Mouse (Mus musculus) forebrain, embryonic 13.5 days (tissue): ENCODE results near the gene Trp53tg5. TPM values are rescaled to one million over a fixed set of nuclear protein-coding genes. Genes with fewer than 3 reads are reported as not detected.

ENCODE experiments used
- ATAC-seq: fragments of 200-750 bp; cut with Nextera tagmentation; 2 replicates; pipeline ENCODE4 v1.8.0; 2017
- H3K27ac ChIP-seq: fragments of 300-500 bp; sonication (generic); 2 replicates; pipeline ENCODE4 v1.5.1; 2015; ENCODE audit warnings: inconsistent platforms, mild to moderate bottlenecking, moderate library complexity
- H3K27me3 ChIP-seq: fragments of 300-500 bp; sonication (generic); 2 replicates; pipeline ENCODE4 v1.6.1; 2015; ENCODE audit warnings: mild to moderate bottlenecking, inconsistent platforms
- H3K36me3 ChIP-seq: fragments of 300-500 bp; sonication (generic); 2 replicates; pipeline ENCODE4 v1.6.1; 2015; ENCODE audit warnings: mild to moderate bottlenecking, inconsistent platforms; ENCODE audit not compliant: poor library complexity, severe bottlenecking
- H3K4me1 ChIP-seq: fragments of 300-500 bp; sonication (generic); 2 replicates; pipeline ENCODE4 v1.6.1; 2015; ENCODE audit warnings: inconsistent platforms
- H3K4me2 ChIP-seq: fragments of 300-500 bp; sonication (generic); 2 replicates; pipeline ENCODE4 v1.6.1; 2015; ENCODE audit warnings: inconsistent platforms, mild to moderate bottlenecking, moderate library complexity
- H3K4me3 ChIP-seq: fragments of 300-500 bp; sonication (generic); 2 replicates; pipeline ENCODE4 v1.5.1; 2015; ENCODE audit warnings: mild to moderate bottlenecking, inconsistent platforms
- H3K9ac ChIP-seq: fragments of 300-500 bp; sonication (generic); 2 replicates; pipeline ENCODE4 v1.6.1; 2015; ENCODE audit warnings: mild to moderate bottlenecking, inconsistent platforms
- H3K9me3 ChIP-seq: fragments of 300-500 bp; sonication (generic); replicated peaks from 2 replicates; pipeline ENCODE4 v1.6.1; 2016; ENCODE audit warnings: inconsistent platforms
- WGBS: fragments of 180-500 bp; shearing (Covaris S2); methylation state at CpG from one replicate; pipeline ENCODE4 v1.1.7; 2015; 5-methylcytosine and 5-hydroxymethylcytosine counted together
- polyA plus RNA-seq: library from polyadenylated mRNA; unstranded; fragments of >200 nt; fragmentation: Nextera tagmentation; extraction: Ambion mirVana; gene quantifications from 2 replicates; pipeline ENCODE4 v1.2.1, GENCODE M21; 2015

Gene Trp53tg5
- polyA plus RNA-seq, 1 experiment from 2014 or later: not detected

- Histone ChIP-seq H3K9ac (no peak overlapping the region), H3K4me1 (peaks cover 7% of the 10 kb centered on the region), H3K9me3 (no peaks in the 10 kb centered on the region), H3K4me2 (peak overlapping the region; percentile 37; the same call in 1 of the 2 replicates), H3K4me3 (no peak overlapping the region), H3K27ac (no peak overlapping the region), H3K36me3 (no peaks in the 10 kb centered on the region), H3K27me3 (0 out of 2 replicates have a peak, but pooled peaks cover 2% of the 10 kb centered on the region)
- WGBS: 69% methylated on average over 1 of the region's 1 CpGs
- no peak for ATAC-seq
These were observed 17.1 kb downstream of the Trp53tg5 start for GRCm38 (mm10) chr2:164456413-164456812.

- ATAC-seq: no peak
- Histone ChIP-seq H3K4me1 (peaks cover 7% of the 10 kb centered on the region), H3K9ac (no peak overlapping the region), H3K36me3 (no peaks in the 10 kb centered on the region), H3K9me3 (no peaks in the 10 kb centered on the region), H3K27ac (no peak overlapping the region), H3K27me3 (0 out of 2 replicates have a peak, but pooled peaks cover 2% of the 10 kb centered on the region), H3K4me2 (no peak overlapping the region), H3K4me3 (no peak overlapping the region)
- 81% methylated on average over 6 of the region's 6 CpGs for WGBS
These were observed 17.9 kb downstream of the Trp53tg5 start for GRCm38 (mm10) chr2:164455421-164456190.

GRCm38 (mm10) chr2:164454846-164455245, 18.7 kb downstream of the Trp53tg5 start:
- Histone ChIP-seq H3K4me2 (no peak overlapping the region), H3K9ac (no peak overlapping the region), H3K4me1 (peaks cover 7% of the 10 kb centered on the region), H3K9me3 (no peaks in the 10 kb centered on the region), H3K4me3 (no peak overlapping the region), H3K27me3 (0 out of 2 replicates have a peak, but pooled peaks cover 2% of the 10 kb centered on the region), H3K27ac (no peak overlapping the region), H3K36me3 (no peaks in the 10 kb centered on the region)
- WGBS: 80% methylated on average over 10 of the region's 10 CpGs
- ATAC-seq: no peak

- no peaks in the 10 kb centered on the region for H3K9me3 ChIP-seq
- 0 out of 2 replicates have a peak, but pooled peaks cover 2% of the 10 kb centered on the region for H3K27me3 ChIP-seq
- no peak overlapping the region for H3K9ac ChIP-seq
- peaks cover 7% of the 10 kb centered on the region for H3K4me1 ChIP-seq
- H3K36me3 ChIP-seq: no peaks in the 10 kb centered on the region
- H3K4me3 ChIP-seq: no peak overlapping the region
- no peak overlapping the region for H3K27ac ChIP-seq
- ATAC-seq: no peak
- 77% methylated on average over 7 of the region's 7 CpGs for WGBS
- H3K4me2 ChIP-seq: no peak overlapping the region
These were observed 19.5 kb downstream of the Trp53tg5 start for GRCm38 (mm10) chr2:164453887-164454500.

- WGBS: 85% methylated on average over 14 of the region's 14 CpGs
- no peak for ATAC-seq
- Histone ChIP-seq H3K36me3 (no peaks in the 10 kb centered on the region), H3K27ac (no peak overlapping the region), H3K9me3 (no peaks in the 10 kb centered on the region), H3K4me1 (peaks cover 7% of the 10 kb centered on the region), H3K9ac (no peak overlapping the region), H3K4me3 (no peak overlapping the region), H3K27me3 (0 out of 2 replicates have a peak, but pooled peaks cover 2% of the 10 kb centered on the region), H3K4me2 (no peak overlapping the region)
These were observed 20.3 kb downstream of the Trp53tg5 start for GRCm38 (mm10) chr2:164453047-164453757.

GRCm38 (mm10) chr2:164452000-164452676, 21.4 kb downstream of the Trp53tg5 start:
- 0 out of 2 replicates have a peak, but pooled peaks cover 2% of the 10 kb centered on the region for H3K27me3 ChIP-seq
- 49% methylated on average over 11 of the region's 13 CpGs for whole genome bisulfite sequencing

GRCm38 (mm10) chr2:164449341-164450042, 24.0 kb downstream of the Trp53tg5 start:
- Histone ChIP-seq H3K9me3 (no peaks in the 10 kb centered on the region), H3K4me1 (no peaks in the 10 kb centered on the region), H3K36me3 (no peaks in the 10 kb centered on the region), H3K4me2 (no peak overlapping the region), H3K9ac (no peak overlapping the region), H3K27me3 (0 out of 2 replicates have a peak, but pooled peaks cover 2% of the 10 kb centered on the region), H3K27ac (no peak overlapping the region), H3K4me3 (no peak overlapping the region)
- ATAC-seq: no peak
- 89% methylated on average over 14 of the region's 14 CpGs for WGBS

More at GRCm38 (mm10) chr2:164452000-164452676, 21.4 kb downstream of the Trp53tg5 start:
- peaks cover 7% of the 10 kb centered on the region for H3K4me1 ChIP-seq
- no peaks in the 10 kb centered on the region for H3K36me3 ChIP-seq
- H3K4me2 ChIP-seq: no peak overlapping the region
- no peak overlapping the region for H3K27ac ChIP-seq
- no peak overlapping the region for H3K4me3 ChIP-seq
- H3K9me3 ChIP-seq: no peaks in the 10 kb centered on the region
- no peak for ATAC-seq
- H3K9ac ChIP-seq: no peak overlapping the region

- H3K36me3 ChIP-seq: no peaks in the 10 kb centered on the region
- WGBS: 77% methylated on average over 5 of the region's 5 CpGs
- no peak for ATAC-seq
- no peak overlapping the region for H3K27ac ChIP-seq
- H3K27me3 ChIP-seq: 0 out of 2 replicates have a peak, but pooled peaks cover 2% of the 10 kb centered on the region
- no peak overlapping the region for H3K4me2 ChIP-seq
- no peaks in the 10 kb centered on the region for H3K4me1 ChIP-seq
- H3K9me3 ChIP-seq: no peaks in the 10 kb centered on the region
- no peak overlapping the region for H3K4me3 ChIP-seq
- no peak overlapping the region for H3K9ac ChIP-seq
These were observed 24.6 kb downstream of the Trp53tg5 start for GRCm38 (mm10) chr2:164448921-164449320.

GRCm38 (mm10) chr2:164448140-164448539, 25.4 kb downstream of the Trp53tg5 start:
- H3K27ac ChIP-seq: no peak overlapping the region
- H3K9ac ChIP-seq: no peak overlapping the region
- no peaks in the 10 kb centered on the region for H3K9me3 ChIP-seq
- no peak overlapping the region for H3K4me3 ChIP-seq
- peaks cover 7% of the 10 kb centered on the region for H3K4me1 ChIP-seq
- WGBS: 100% methylated on average over 1 of the region's 1 CpGs
- H3K27me3 ChIP-seq: 0 out of 2 replicates have a peak, but pooled peaks cover 1% of the 10 kb centered on the region
- no peaks in the 10 kb centered on the region for H3K36me3 ChIP-seq
- H3K4me2 ChIP-seq: no peak overlapping the region
- ATAC-seq: no peak

GRCm38 (mm10) chr2:164446086-164446469, 27.4 kb downstream of the Trp53tg5 start:
- no peak overlapping the region for H3K4me2 ChIP-seq
- H3K9me3 ChIP-seq: no peaks in the 10 kb centered on the region
- ATAC-seq: no peak
- H3K27me3 ChIP-seq: peaks cover 12% of the 10 kb centered on the region
- no peak overlapping the region for H3K27ac ChIP-seq
- H3K36me3 ChIP-seq: no peaks in the 10 kb centered on the region
- 76% methylated on average over 3 of the region's 3 CpGs for WGBS
- no peak overlapping the region for H3K4me3 ChIP-seq
- peaks cover 27% of the 10 kb centered on the region for H3K4me1 ChIP-seq
- no peak overlapping the region for H3K9ac ChIP-seq

GRCm38 (mm10) chr2:164445399-164446085, 28.0 kb downstream of the Trp53tg5 start:
- no peak for ATAC-seq
- WGBS: 88% methylated on average over 3 of the region's 3 CpGs
- no peak overlapping the region for H3K4me3 ChIP-seq

More at GRCm38 (mm10) chr2:164445399-164446085, 28.0 kb downstream of the Trp53tg5 start:
- peaks cover 14% of the 10 kb centered on the region for H3K27me3 ChIP-seq
- no peak overlapping the region for H3K27ac ChIP-seq
- H3K4me2 ChIP-seq: no peak overlapping the region
- H3K4me1 ChIP-seq: peaks cover 27% of the 10 kb centered on the region
- no peaks in the 10 kb centered on the region for H3K36me3 ChIP-seq
- no peaks in the 10 kb centered on the region for H3K9me3 ChIP-seq
- H3K9ac ChIP-seq: no peak overlapping the region
